Mouse (Mus musculus): ENCODE measurements around the gene F2rl1. TPM values are rescaled to one million over a fixed set of nuclear protein-coding genes. Genes with fewer than 3 reads are reported as not detected.

Gene F2rl1
- total RNA-seq, 4 experiments from 2014 or later, result 0.13 to 0.44 (median 0.26) TPM

Other genes with a start within 250 kb of the F2rl1 start
- gene Zbed3, start 201.6 kb downstream of the F2rl1 start, total RNA-seq (2022), result 10 to 100 TPM; 14.1 to 18.4 (median 16.1) TPM
- gene Aggf1, start 149.9 kb downstream of the F2rl1 start, total RNA-seq (2022), result 10 to 100 TPM; 46.3 to 49.9 (median 48.2) TPM
- gene Crhbp, start 80.3 kb downstream of the F2rl1 start, total RNA-seq (2022), result 10 to 100 TPM; 18.4 to 24.3 (median 20.9) TPM
- not detected for gene S100z, start 46.5 kb downstream of the F2rl1 start, total RNA-seq (2022)
- 1 to 10 TPM; 3.7 to 5.0 (median 4.5) TPM for gene F2r, start 93.3 kb upstream of the F2rl1 start, total RNA-seq (2022)
- 1 to 10 TPM in 1 of 4 experiments, under 1 TPM in 3; 0.80 to 1.2 (median 0.96) TPM for gene F2rl2, start 171.6 kb upstream of the F2rl1 start, total RNA-seq (2022)

All from left cerebral cortex, adult 8-10 months (tissue).